Mouse (Mus musculus): ENCODE data around the gene Tdp1.

The Tdp1 gene

DNA sequence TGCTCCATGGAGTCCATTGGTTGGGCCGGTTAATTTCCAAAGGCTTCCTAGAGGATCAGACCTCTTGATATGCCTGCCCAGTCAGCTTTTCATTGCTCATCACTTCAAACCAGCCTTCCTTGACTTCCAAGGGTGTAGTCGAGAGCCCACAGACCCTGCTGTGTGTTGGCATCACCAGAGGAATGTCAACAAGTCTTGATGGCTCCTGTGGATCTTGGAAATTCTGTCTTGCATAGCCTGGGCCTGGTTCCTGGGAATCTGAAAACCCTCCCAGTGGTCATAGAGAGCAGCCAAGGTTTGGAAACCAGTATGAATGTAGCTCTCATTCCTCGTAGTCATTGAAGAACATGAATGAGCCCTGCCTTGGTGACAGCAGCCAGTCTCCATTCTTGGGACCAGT, 116.9 kb downstream of the Tdp1 start:
- no peak for DNase-seq

DNA sequence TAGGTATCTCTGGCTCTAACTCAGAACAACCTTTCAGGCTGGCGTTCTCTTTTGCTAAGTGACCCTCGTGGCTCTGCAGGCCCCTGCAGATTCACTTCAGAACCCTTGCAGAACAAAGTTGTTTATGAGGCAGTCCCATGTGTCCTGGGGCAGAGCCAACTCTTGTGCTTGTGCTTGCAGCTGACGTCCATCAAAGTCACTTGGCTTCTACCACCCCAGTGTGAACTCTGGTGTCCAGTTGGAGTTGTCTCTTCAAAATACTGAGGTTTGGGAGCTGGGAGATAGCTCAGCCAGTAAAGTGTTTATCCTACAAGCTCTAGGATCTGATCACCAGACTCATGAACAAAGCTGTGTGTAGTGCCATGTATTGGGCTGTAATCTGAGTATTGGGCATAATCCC, 117.6 kb downstream of the Tdp1 start:
- peak in 1 of 2 experiments; percentile 12 for DNase-seq

DNA sequence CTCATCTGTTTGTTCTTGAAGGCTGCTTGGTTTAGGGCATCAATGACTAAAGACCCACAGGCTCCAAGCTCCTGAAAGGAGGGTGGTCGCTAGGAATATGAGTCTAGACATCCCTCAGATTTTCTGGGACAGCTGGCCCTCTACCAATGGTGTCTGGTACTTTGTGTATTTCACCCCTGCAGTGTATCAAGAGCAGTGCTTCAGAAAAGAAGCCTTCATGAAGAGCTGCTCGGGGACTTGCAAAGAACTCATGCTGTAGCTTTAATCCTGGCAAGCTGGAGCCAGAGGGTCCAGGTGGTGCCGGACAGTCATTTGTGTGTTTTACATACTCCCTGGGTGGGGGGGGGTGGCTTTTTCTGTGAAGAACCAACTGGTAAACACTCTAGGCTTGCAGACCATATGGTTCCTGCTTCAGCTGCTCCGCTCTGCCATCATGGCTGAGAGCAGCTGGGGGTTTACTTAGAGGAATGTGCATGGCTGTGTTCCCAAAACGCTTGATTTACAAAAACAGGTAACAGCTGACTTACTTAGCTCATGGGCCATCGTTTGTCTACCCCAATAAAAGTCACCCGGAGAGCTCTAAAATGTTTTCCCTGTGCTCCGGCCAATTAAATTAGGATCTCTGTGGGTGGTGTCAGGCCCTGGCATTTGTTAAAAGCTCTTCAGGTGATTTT, 118.7 kb downstream of the Tdp1 start:
- peak; percentile 61 to 65 for DNase-seq

Measured in cerebellum, adult 18-20 months (tissue).